Mouse (Mus musculus) C2C12 (cell line): ENCODE results near the gene Igf2r.

ENCODE experiments used
- CTCF ChIP-seq: IDR thresholded peaks from one replicate; pipeline ENCODE4 v1.5.1; 2011; ENCODE audit not compliant: control insufficient read depth, insufficient read depth, insufficient read length
- MAX ChIP-seq: IDR thresholded peaks from one replicate; pipeline ENCODE4 v1.6.1; 2011; ENCODE audit warnings: mild to moderate bottlenecking, control low read depth
- USF1 ChIP-seq: IDR thresholded peaks from one replicate; pipeline ENCODE4 v1.6.1; 2011; ENCODE audit warnings: low read depth, mild to moderate bottlenecking, control low read depth, moderate library complexity

- TF ChIP-seq CTCF (no peak), MAX (no peak), USF1 (no peak)
Observed at GRCm38 (mm10) chr17:12754243-12755007, 15.0 kb downstream of the Igf2r start.
